Mouse (Mus musculus): ENCODE data around the gene Gtf2a2. TPM values are rescaled to one million over a fixed set of nuclear protein-coding genes. Genes with fewer than 3 reads are reported as not detected.
A peak's percentile ranks its signal among the peaks of the same experiment; 100 is the strongest.

Gtf2a2 gene
- 190 and 198 TPM in 2 replicates for polyA plus RNA-seq (2016; fragmentation: Nextera tagmentation; extraction: Ambion mirVana)

GRCm38 (mm10) chr9:70012408-70012901, at the start of gene Gtf2a2:
Gtf2a2 (plus strand) TSS chr9:70012550.
- 2% methylated on average over 55 of the region's 57 CpGs for WGBS
- Histone ChIP-seq H3K4me2 (replicated peaks) (peak within 1 kb of the TSS; percentile 70), H3K4me1 (peaks cover 9% of the 10 kb centered on the region), H3K27me3 (no peaks in the 10 kb centered on the region), H3K9me3 (no peaks in the 10 kb centered on the region), H3K4me3 (peak within 1 kb of the TSS; percentile 91), H3K36me3 (peaks cover 25% of the 10 kb centered on the region), H3K27ac (peak within 1 kb of the TSS; percentile 94), H3K9ac (peak within 1 kb of the TSS; percentile 85)
- peak; percentile 92 for ATAC-seq (ENCODE audit: insufficient number of reproducible peaks, insufficient read depth, low FRiP score, low TSS enrichment)

GRCm38 (mm10) chr9:69964370-69964769, 48.0 kb upstream of the Gtf2a2 start:
- Histone ChIP-seq H3K36me3 (no peaks in the 10 kb centered on the region), H3K4me3 (no peak overlapping the region), H3K27ac (no peak overlapping the region), H3K4me1 (no peaks in the 10 kb centered on the region), H3K9ac (no peak overlapping the region), H3K27me3 (no peaks in the 10 kb centered on the region), H3K9me3 (no peaks in the 10 kb centered on the region), H3K4me2 (replicated peaks) (no peak overlapping the region)
- 82% methylated on average over 3 of the region's 3 CpGs for WGBS
- no peak for ATAC-seq (ENCODE audit: insufficient number of reproducible peaks, insufficient read depth, low FRiP score, low TSS enrichment)

DNA sequence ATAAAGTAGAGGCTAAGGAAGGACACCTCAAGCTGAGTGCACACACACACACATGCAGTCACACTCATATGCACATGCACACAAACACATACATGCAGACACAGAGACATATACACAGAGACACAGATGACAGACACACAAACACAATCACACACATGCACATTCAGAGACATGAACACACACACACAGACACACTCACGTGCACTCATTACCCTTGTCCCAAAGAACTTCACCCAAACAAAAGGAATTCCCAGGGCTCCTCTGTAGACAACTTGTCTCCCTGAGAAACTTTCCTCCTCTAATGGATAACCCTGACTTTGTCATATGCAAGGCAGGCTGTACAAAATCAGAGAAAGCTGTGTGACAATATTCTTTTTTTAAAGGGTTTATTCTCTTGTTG, 26.8 kb upstream of the Gtf2a2 start:
- Histone ChIP-seq H3K27ac (no peak overlapping the region), H3K9ac (no peak overlapping the region), H3K27me3 (no peaks in the 10 kb centered on the region), H3K36me3 (no peaks in the 10 kb centered on the region), H3K4me3 (no peak overlapping the region), H3K4me2 (replicated peaks) (no peak overlapping the region), H3K9me3 (no peaks in the 10 kb centered on the region), H3K4me1 (peaks cover 5% of the 10 kb centered on the region; the same call in 1 of the 2 replicates)
- 81% methylated on average over 1 of the region's 1 CpGs for WGBS
- no peak for ATAC-seq (ENCODE audit: insufficient number of reproducible peaks, insufficient read depth, low FRiP score, low TSS enrichment)

GRCm38 (mm10) chr9:69986063-69986462, 26.3 kb upstream of the Gtf2a2 start:
- H3K36me3 ChIP-seq, result no peaks in the 10 kb centered on the region
- no peak overlapping the region for H3K4me2 ChIP-seq (replicated peaks)
- H3K4me1 ChIP-seq, result peaks cover 10% of the 10 kb centered on the region; the same call in 1 of the 2 replicates
- H3K9ac ChIP-seq, result no peak overlapping the region
- no peak for ATAC-seq (ENCODE audit: insufficient number of reproducible peaks, insufficient read depth, low FRiP score, low TSS enrichment)
- H3K27me3 ChIP-seq, result no peaks in the 10 kb centered on the region
- no peak overlapping the region for H3K4me3 ChIP-seq
- 78% methylated on average over 10 of the region's 10 CpGs for WGBS
- H3K9me3 ChIP-seq, result no peaks in the 10 kb centered on the region
- no peak overlapping the region for H3K27ac ChIP-seq

DNA sequence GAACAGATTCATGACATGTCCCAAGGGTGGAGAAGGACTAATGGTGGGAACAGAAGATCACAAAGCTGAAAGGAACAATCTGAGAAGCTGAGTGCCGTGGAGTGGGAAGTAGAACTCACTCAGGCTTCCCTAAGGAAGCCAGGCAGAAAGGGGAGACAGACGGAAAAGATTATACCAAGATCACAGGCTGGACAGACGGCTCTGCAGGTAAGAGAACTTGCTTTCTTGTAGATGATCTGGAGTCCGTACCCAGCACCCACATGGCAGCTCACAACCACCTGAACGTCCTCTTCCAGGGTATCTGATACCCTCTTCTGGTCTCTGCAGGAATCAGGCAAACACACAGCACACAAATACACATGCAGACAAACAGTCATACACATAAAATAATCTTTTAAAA, 25.8 kb upstream of the Gtf2a2 start:
- H3K4me1 ChIP-seq, result peaks cover 15% of the 10 kb centered on the region; the same call in 1 of the 2 replicates
- 73% methylated on average over 5 of the region's 5 CpGs for WGBS

DNA sequence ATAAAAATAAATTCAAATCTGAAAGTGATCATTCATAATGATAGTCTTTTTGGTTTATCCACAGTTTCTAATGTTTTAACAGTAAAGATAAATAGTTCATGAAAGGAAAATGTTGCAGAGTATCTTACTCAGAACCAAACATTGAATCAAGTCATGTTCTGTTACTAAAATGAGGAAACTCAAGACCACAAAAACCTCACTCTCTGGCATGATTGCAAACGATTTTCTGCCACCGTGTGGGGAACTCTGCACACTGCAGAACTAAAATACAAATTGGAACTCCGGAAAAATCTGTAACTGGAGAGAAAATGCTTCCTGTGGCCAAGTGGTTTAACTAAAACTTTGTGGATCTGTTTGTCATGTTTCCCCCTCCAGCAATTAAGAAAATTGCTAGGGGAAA, 24.8 kb upstream of the Gtf2a2 start:
- Histone ChIP-seq H3K4me1 (peaks cover 18% of the 10 kb centered on the region; the same call in 1 of the 2 replicates), H3K36me3 (peaks cover 4% of the 10 kb centered on the region), H3K27ac (no peak overlapping the region), H3K9me3 (no peaks in the 10 kb centered on the region), H3K9ac (no peak overlapping the region), H3K4me2 (replicated peaks) (no peak overlapping the region), H3K27me3 (no peaks in the 10 kb centered on the region), H3K4me3 (no peak overlapping the region)
- ATAC-seq (ENCODE audit: insufficient number of reproducible peaks, insufficient read depth, low FRiP score, low TSS enrichment), result no peak
- WGBS, result under 1% methylated on average over 3 of the region's 3 CpGs

More for the DNA sequence above, 25.8 kb upstream of the Gtf2a2 start:
- no peaks in the 10 kb centered on the region for H3K27me3 ChIP-seq
- no peak for ATAC-seq (ENCODE audit: insufficient number of reproducible peaks, insufficient read depth, low FRiP score, low TSS enrichment)
- H3K9ac ChIP-seq, result no peak overlapping the region
- no peaks in the 10 kb centered on the region for H3K36me3 ChIP-seq
- H3K4me3 ChIP-seq, result no peak overlapping the region
- no peaks in the 10 kb centered on the region for H3K9me3 ChIP-seq
- no peak overlapping the region for H3K4me2 ChIP-seq (replicated peaks)
- no peak overlapping the region for H3K27ac ChIP-seq

GRCm38 (mm10) chr9:69988706-69989302, 23.5 kb upstream of the Gtf2a2 start:
- H3K9ac ChIP-seq, result peak overlapping the region; percentile 95; the same call in 1 of the 2 replicates
- WGBS, result 31% methylated on average over 16 of the region's 16 CpGs
- peak overlapping the region; percentile 58 for H3K4me2 ChIP-seq (replicated peaks)
- no peaks in the 10 kb centered on the region for H3K9me3 ChIP-seq
- H3K27ac ChIP-seq, result peak overlapping the region; percentile 97
- peaks cover 21% of the 10 kb centered on the region; the same call in 1 of the 2 replicates for H3K4me1 ChIP-seq
- peak overlapping the region; percentile 99 for H3K4me3 ChIP-seq
- H3K27me3 ChIP-seq, result no peaks in the 10 kb centered on the region
- H3K36me3 ChIP-seq, result peaks cover 4% of the 10 kb centered on the region
- ATAC-seq (ENCODE audit: insufficient number of reproducible peaks, insufficient read depth, low FRiP score, low TSS enrichment), result 0 out of 2 replicates have a peak, but pooled peaks have one; percentile 38

DNA sequence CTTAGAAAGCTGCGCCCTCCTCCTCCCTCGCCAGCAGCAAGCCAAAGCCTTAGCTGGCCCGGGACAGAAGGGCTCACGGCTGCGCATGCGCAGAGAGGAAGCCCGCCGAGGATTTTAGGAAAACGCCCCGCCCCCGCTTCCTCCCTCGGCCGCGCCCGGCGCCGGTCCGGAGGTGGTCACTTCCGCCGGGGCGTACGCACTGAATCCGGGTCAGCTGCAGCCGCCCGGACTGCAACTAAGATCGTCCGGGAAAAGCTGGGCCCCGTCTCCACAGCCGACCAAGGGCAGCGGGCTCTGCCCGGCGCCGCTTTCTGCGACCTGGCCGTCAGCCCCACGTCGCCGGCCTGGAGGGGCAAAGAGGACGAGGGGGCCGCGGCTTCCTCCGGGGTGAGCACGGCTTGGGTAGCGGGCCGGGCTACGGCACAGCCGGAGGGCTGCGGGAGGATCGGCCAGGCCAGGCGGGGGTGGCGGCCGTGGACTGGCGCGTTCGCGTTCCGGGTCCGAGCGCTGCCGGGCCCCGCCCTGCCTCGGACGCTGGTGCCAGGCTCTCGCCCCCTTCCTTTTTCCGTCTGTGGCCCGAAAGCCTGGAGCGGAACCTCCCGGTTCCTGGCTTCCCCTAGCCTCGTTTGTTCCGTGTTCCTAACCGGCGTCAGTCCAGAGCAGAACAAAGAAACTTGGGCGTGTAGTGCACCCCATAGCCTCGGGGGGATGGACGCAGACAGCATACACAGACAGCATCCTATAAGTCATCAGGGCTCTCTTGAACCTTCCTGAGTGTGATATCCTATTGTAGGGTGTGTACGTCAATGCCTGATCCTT, 22.8 kb upstream of the Gtf2a2 start, which contains the start of gene Bnip2:
Bnip2 (plus strand) TSS at position 164 of the 819 bp plus-strand sequence.
- peaks cover 21% of the 10 kb centered on the region; the same call in 1 of the 2 replicates for H3K4me1 ChIP-seq
- H3K36me3 ChIP-seq, result peaks cover 7% of the 10 kb centered on the region
- H3K4me2 ChIP-seq (replicated peaks), result peak within 1 kb of the TSS; percentile 58
- peak; percentile 91 for ATAC-seq (ENCODE audit: insufficient number of reproducible peaks, insufficient read depth, low FRiP score, low TSS enrichment)
- no peaks in the 10 kb centered on the region for H3K9me3 ChIP-seq
- H3K27ac ChIP-seq, result peak within 1 kb of the TSS; percentile 97
- under 1% methylated on average over 75 of the region's 76 CpGs for whole genome bisulfite sequencing
- H3K27me3 ChIP-seq, result no peaks in the 10 kb centered on the region
- H3K4me3 ChIP-seq, result peak within 1 kb of the TSS; percentile 99
- peak within 1 kb of the TSS; percentile 95 for H3K9ac ChIP-seq

GRCm38 (mm10) chr9:69990346-69990745, 22.0 kb upstream of the Gtf2a2 start:
- WGBS, result 16% methylated on average over 5 of the region's 5 CpGs
- Histone ChIP-seq H3K4me2 (replicated peaks) (peak overlapping the region; percentile 58), H3K27me3 (no peaks in the 10 kb centered on the region), H3K4me1 (peaks cover 21% of the 10 kb centered on the region; the same call in 1 of the 2 replicates), H3K27ac (no peak overlapping the region), H3K4me3 (peak overlapping the region; percentile 99), H3K36me3 (peaks cover 15% of the 10 kb centered on the region), H3K9ac (peak overlapping the region; percentile 95), H3K9me3 (no peaks in the 10 kb centered on the region)
- no peak for ATAC-seq (ENCODE audit: insufficient number of reproducible peaks, insufficient read depth, low FRiP score, low TSS enrichment)

GRCm38 (mm10) chr9:69992841-69993277, 19.5 kb upstream of the Gtf2a2 start:
- no peaks in the 10 kb centered on the region for H3K27me3 ChIP-seq
- H3K4me3 ChIP-seq, result no peak overlapping the region
- peaks cover 21% of the 10 kb centered on the region; the same call in 1 of the 2 replicates for H3K4me1 ChIP-seq
- no peak overlapping the region for H3K4me2 ChIP-seq (replicated peaks)
- H3K9ac ChIP-seq, result no peak overlapping the region
- H3K9me3 ChIP-seq, result no peaks in the 10 kb centered on the region
- peaks cover 34% of the 10 kb centered on the region for H3K36me3 ChIP-seq
- WGBS, result 75% methylated on average over 5 of the region's 5 CpGs
- ATAC-seq (ENCODE audit: insufficient number of reproducible peaks, insufficient read depth, low FRiP score, low TSS enrichment), result no peak
- no peak overlapping the region for H3K27ac ChIP-seq

GRCm38 (mm10) chr9:69993479-69993878, 18.9 kb upstream of the Gtf2a2 start:
- H3K4me3 ChIP-seq, result no peak overlapping the region
- no peak overlapping the region for H3K4me2 ChIP-seq (replicated peaks)
- H3K4me1 ChIP-seq, result peaks cover 21% of the 10 kb centered on the region; the same call in 1 of the 2 replicates
- H3K9ac ChIP-seq, result no peak overlapping the region
- WGBS, result 79% methylated on average over 1 of the region's 1 CpGs
- no peaks in the 10 kb centered on the region for H3K27me3 ChIP-seq
- H3K36me3 ChIP-seq, result peaks cover 40% of the 10 kb centered on the region
- no peak overlapping the region for H3K27ac ChIP-seq
- no peaks in the 10 kb centered on the region for H3K9me3 ChIP-seq
- no peak for ATAC-seq (ENCODE audit: insufficient number of reproducible peaks, insufficient read depth, low FRiP score, low TSS enrichment)

All from embryonic facial prominence, embryonic 12.5 days (tissue).